Mouse (Mus musculus) thymus, adult 2 months (tissue): ENCODE data around the gene Gm37240. TPM values are rescaled to one million over a fixed set of nuclear protein-coding genes. Genes with fewer than 3 reads are reported as not detected.

Source experiments
- DNase-seq: peaks from one replicate; pipeline ENCODE4 v3.0.0; 2021
- H3K27ac ChIP-seq: fragments of 200-500 bp; 2 replicates; pipeline ENCODE4 v1.5.1; 2012; ENCODE audit warnings: low read length, control low read depth; ENCODE audit not compliant: control insufficient read depth, insufficient read depth
- H3K27me3 ChIP-seq: fragments of 200-500 bp; 2 replicates; pipeline ENCODE4 v1.6.1; 2012; ENCODE audit warnings: mild to moderate bottlenecking, low read length, moderate library complexity, mixed read lengths; ENCODE audit not compliant: control insufficient read depth, insufficient read depth
- H3K36me3 ChIP-seq: fragments of 200-500 bp; 2 replicates; pipeline ENCODE4 v1.6.1; 2012; ENCODE audit warnings: mild to moderate bottlenecking, low read length, moderate library complexity; ENCODE audit not compliant: control insufficient read depth, insufficient read depth
- H3K4me1 ChIP-seq: fragments of 200-500 bp; replicated peaks from 2 replicates; pipeline ENCODE4 v1.6.1; 2012; ENCODE audit warnings: low read length; ENCODE audit not compliant: control insufficient read depth, insufficient read depth
- H3K4me3 ChIP-seq: fragments of 200-500 bp; 2 replicates; pipeline ENCODE4 v1.5.1; 2012; ENCODE audit warnings: mild to moderate bottlenecking, low read length, control low read depth, moderate library complexity; ENCODE audit not compliant: control insufficient read depth, insufficient read depth
- CTCF ChIP-seq: fragments of 200-500 bp; IDR thresholded peaks from 2 replicates; pipeline ENCODE4 v1.5.1; 2012; ENCODE audit warnings: mild to moderate bottlenecking, control low read depth, low read length, moderate library complexity, borderline replicate concordance; ENCODE audit not compliant: control insufficient read depth, poor library complexity, insufficient read depth; ENCODE audit errors: extremely low read depth
- POLR2A ChIP-seq: fragments of 200-500 bp; IDR thresholded peaks from 2 replicates; pipeline ENCODE4 v1.6.1; 2012; ENCODE audit warnings: mild to moderate bottlenecking, low read length, control low read depth, moderate library complexity; ENCODE audit not compliant: control insufficient read depth, poor library complexity, insufficient read depth; ENCODE audit errors: extremely low read depth
- WGBS: fragments of 180-500 bp; shearing (Covaris S2); methylation state at CpG from one replicate; pipeline ENCODE4 v1.1.7; 2018; 5-methylcytosine and 5-hydroxymethylcytosine counted together
- polyA plus RNA-seq: library from polyadenylated mRNA; depleted of rRNA; stranded (reverse); fragments of >200 nt; gene quantifications from 2 replicates; pipeline ENCODE4 v1.2.3, GENCODE M21; 2012

Gene Gm37240
- polyA plus RNA-seq, 1 experiment, result 7.0 TPM

DNA sequence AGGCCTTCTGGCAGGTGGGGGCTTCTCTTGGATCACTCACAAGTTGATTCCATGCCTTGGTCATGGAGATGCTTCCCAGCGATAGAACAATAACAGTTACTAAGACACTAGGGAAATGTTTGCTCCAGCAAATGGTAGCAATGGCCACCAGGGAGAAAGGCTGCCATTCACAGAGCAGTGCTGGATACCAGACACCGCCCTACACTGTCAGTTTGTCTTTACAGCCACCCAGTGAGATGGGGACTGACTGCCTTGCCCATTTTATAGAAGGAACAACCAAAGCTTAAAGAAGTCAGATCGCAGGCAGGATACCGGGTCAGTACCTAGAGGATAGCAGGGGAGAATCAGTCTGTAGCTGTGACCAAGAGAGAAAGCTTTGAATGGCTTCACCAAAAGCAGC is 129.9 kb downstream of the Gm37240 start:
- no peak for DNase-seq
- H3K36me3 ChIP-seq, result no peaks in the 10 kb centered on the region
- TF ChIP-seq POLR2A, result no peak
- no peak for TF ChIP-seq CTCF
- H3K27ac ChIP-seq, result no peak overlapping the region
- H3K27me3 ChIP-seq, result no peaks in the 10 kb centered on the region
- no peaks in the 10 kb centered on the region for H3K4me1 ChIP-seq
- WGBS, result 91% methylated on average over 4 of the region's 4 CpGs
- no peak overlapping the region for H3K4me3 ChIP-seq

DNA sequence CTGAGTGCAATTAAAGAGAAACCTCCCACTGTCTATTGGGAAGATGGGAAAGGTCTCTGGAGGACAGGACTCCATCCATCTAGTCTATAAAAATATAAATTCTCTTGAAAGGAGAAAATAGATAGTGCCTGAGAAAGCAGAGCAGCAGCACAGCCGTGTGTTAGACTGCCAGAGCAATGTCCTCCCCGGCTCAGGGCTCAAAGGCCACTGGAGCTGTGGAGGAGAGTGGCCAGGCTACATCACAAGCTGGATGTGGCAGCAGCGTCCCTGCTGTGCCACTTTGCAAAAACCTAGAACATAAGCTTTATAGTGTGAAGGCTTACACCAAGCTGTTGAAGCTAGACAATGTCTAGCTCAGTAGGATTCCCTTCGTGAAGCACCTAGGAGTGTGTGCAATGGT is 138.0 kb downstream of the Gm37240 start:
- 82% methylated on average over 4 of the region's 4 CpGs for WGBS

DNA sequence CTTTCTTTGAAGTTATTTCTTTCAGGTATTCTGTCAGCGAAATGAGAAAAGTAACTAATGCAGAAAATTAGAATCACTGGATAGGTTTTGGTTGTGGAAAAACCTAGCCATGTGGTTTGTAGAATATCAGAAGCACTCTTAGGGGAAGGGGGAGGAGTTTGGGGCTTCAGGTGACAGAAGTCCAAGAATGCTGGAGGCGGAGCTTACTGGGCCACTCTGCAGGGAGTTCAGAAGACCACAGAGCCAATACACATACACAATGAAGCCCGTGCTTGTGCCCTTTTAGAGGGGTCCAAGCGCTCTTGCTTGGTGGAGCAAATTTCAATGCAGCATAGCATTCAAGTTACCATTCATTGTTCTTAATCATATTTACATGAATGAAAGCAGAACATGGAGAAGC is 138.5 kb downstream of the Gm37240 start:
- DNase-seq, result no peak
- 75% methylated on average over 4 of the region's 4 CpGs for WGBS
- Histone ChIP-seq H3K36me3 (no peaks in the 10 kb centered on the region), H3K27ac (no peak overlapping the region), H3K4me3 (no peak overlapping the region), H3K4me1 (no peaks in the 10 kb centered on the region), H3K27me3 (no peaks in the 10 kb centered on the region)
- no peak for TF ChIP-seq POLR2A
- no peak for TF ChIP-seq CTCF

More for the DNA sequence above, 138.0 kb downstream of the Gm37240 start:
- H3K27me3 ChIP-seq, result no peaks in the 10 kb centered on the region
- no peak overlapping the region for H3K4me3 ChIP-seq
- no peaks in the 10 kb centered on the region for H3K4me1 ChIP-seq
- DNase-seq, result no peak
- no peaks in the 10 kb centered on the region for H3K36me3 ChIP-seq
- no peak overlapping the region for H3K27ac ChIP-seq
- TF ChIP-seq POLR2A (no peak), CTCF (no peak)

DNA sequence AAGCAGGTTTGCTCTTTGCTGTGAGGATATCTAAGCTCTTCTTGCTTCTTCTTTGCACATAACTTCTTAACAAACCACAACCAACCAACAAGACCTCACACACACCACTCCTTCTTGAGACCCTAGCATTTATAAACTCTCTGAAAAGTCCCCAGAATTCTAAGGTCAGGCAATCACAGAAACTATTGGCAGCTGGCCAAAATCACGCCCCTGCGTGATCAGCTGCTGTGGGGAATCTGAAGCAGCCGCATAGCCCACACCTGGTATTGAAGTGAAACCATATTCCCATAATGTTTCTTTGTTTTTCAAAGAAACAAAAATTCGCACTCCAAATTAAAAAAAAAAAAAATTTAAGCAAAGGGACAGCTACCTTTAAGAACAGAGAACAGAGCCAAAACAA is 141.2 kb downstream of the Gm37240 start:
- 80% methylated on average over 4 of the region's 4 CpGs for WGBS
- no peak for DNase-seq

DNA sequence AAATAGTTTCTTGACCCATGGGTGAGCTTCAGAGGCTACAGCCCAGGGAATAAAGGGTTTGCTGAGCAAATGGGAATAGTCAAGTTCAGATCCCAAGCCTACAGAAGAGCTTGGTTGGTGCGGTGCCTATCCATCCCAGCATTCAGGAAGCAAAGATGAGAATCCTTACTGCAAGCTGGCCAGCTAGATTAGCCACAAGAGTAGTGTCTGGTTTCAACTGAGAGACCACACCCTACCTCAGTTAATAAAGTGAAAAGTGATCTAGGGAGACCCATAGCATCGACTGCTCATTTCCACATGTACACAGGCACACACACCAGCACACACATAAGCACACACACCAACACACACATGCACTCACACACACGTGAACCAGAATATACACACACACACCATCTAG is 145.6 kb downstream of the Gm37240 start:
- H3K27ac ChIP-seq, result no peak overlapping the region
- no peaks in the 10 kb centered on the region for H3K4me1 ChIP-seq
- 86% methylated on average over 3 of the region's 3 CpGs for WGBS
- H3K4me3 ChIP-seq, result no peak overlapping the region
- no peaks in the 10 kb centered on the region for H3K36me3 ChIP-seq
- TF ChIP-seq POLR2A, result no peak
- TF ChIP-seq CTCF, result no peak
- DNase-seq, result no peak
- H3K27me3 ChIP-seq, result no peaks in the 10 kb centered on the region

More for the DNA sequence above, 141.2 kb downstream of the Gm37240 start:
- no peaks in the 10 kb centered on the region for H3K27me3 ChIP-seq
- H3K4me1 ChIP-seq, result no peaks in the 10 kb centered on the region
- TF ChIP-seq POLR2A, result no peak
- TF ChIP-seq CTCF, result no peak
- H3K36me3 ChIP-seq, result no peaks in the 10 kb centered on the region
- no peak overlapping the region for H3K27ac ChIP-seq
- no peak overlapping the region for H3K4me3 ChIP-seq

DNA sequence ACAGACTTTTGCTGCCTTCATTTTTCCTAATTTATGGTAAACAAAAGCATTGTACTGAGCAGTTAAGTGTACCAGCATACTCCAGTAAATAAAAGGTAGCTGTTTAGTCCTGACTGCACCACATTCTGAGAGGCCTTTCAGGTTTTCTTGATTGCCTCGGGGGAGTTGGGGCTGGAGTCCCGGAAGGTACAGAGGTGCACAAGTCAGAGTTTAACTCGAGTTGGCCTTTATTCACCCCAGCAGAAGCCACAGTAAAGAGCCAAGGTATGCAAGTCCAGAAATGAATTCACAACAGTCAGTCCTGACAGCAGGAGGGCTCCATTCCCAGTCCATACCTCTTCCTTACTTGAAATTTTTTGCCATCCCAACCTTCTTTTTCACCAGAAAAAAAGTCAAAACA is 148.7 kb downstream of the Gm37240 start:
- WGBS, result 89% methylated on average over 3 of the region's 3 CpGs
- DNase-seq, result no peak
- Histone ChIP-seq H3K4me1 (no peaks in the 10 kb centered on the region), H3K36me3 (no peaks in the 10 kb centered on the region), H3K27ac (no peak overlapping the region), H3K4me3 (no peak overlapping the region), H3K27me3 (no peaks in the 10 kb centered on the region)
- TF ChIP-seq POLR2A, result no peak
- no peak for TF ChIP-seq CTCF

DNA sequence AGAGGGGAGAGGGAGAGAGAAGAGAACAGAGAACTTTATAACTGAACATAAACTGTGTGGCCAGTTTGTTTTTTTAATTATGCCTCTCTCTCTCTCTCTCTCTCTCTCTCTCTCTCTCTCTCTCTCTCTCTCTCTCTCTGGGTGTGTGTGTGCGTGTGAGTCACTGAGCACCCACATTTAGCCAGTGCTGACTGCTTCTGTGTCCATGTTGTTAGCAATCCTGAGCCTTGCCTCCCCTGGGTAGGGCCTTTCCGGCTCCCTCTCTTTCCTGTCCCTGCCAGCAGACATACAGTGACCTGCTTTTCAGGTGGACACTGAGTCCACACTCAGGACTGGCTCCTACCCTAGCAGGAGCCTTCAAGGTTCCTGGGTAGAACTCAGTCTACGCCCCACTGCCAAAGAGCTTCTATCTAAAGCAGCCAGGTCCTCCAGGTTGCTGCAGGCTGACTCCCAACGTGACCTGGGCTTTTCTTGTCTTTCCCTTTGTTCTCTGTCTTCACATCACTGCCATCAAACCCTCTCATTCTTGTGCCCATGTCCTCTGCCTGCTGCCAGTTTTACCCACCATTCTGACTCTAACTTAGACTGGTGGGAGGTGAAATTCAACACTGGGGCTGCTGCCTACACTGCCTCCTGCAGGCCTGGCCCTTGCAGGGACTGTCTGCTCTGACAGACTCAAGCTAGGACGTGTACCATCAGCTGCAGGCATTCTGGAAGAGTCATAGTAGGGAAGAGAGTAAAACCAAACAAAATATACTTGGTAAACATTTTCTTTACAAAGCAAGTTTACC is 153.2 kb downstream of the Gm37240 start:
- Histone ChIP-seq H3K4me1 (no peaks in the 10 kb centered on the region), H3K27ac (no peak overlapping the region), H3K36me3 (no peaks in the 10 kb centered on the region), H3K4me3 (no peak overlapping the region), H3K27me3 (no peaks in the 10 kb centered on the region)
- WGBS, result 90% methylated on average over 5 of the region's 5 CpGs
- no peak for DNase-seq
- TF ChIP-seq CTCF (no peak), POLR2A (no peak)
